Mouse (Mus musculus): ENCODE data around the gene Cngb1.
A peak's percentile ranks its signal among the peaks of the same experiment; 100 is the strongest.
"Not testable (repeated sequence)": the region's sequence is repeated elsewhere in the genome, so short reads cannot be mapped to it uniquely, and the experiment has no call there.

The Cngb1 gene

GRCm38 (mm10) chr8:95247277-95247676, 59.1 kb downstream of the Cngb1 start:
- DNase-seq (ENCODE audit: extremely low spot score) = no peak

- DNase-seq (ENCODE audit: extremely low spot score) = no peak
Observed at GRCm38 (mm10) chr8:95245180-95245579, 61.2 kb downstream of the Cngb1 start.

GRCm38 (mm10) chr8:95243853-95244252, 62.5 kb downstream of the Cngb1 start:
- no peak for DNase-seq (ENCODE audit: extremely low spot score)

GRCm38 (mm10) chr8:95242826-95243571, 63.4 kb downstream of the Cngb1 start:
- no peak for DNase-seq (ENCODE audit: extremely low spot score)

- no peak for DNase-seq (ENCODE audit: extremely low spot score)
Observed at GRCm38 (mm10) chr8:95242099-95242825, 64.1 kb downstream of the Cngb1 start.

- peak; percentile 61 for DNase-seq (ENCODE audit: extremely low spot score)
Observed at GRCm38 (mm10) chr8:95235683-95236082, 70.7 kb downstream of the Cngb1 start.

GRCm38 (mm10) chr8:95230086-95230485, 76.3 kb downstream of the Cngb1 start:
- DNase-seq (ENCODE audit: extremely low spot score) = not testable (repeated sequence)

GRCm38 (mm10) chr8:95227151-95227468, 79.3 kb downstream of the Cngb1 start:
- DNase-seq (ENCODE audit: extremely low spot score) = no peak

DNA sequence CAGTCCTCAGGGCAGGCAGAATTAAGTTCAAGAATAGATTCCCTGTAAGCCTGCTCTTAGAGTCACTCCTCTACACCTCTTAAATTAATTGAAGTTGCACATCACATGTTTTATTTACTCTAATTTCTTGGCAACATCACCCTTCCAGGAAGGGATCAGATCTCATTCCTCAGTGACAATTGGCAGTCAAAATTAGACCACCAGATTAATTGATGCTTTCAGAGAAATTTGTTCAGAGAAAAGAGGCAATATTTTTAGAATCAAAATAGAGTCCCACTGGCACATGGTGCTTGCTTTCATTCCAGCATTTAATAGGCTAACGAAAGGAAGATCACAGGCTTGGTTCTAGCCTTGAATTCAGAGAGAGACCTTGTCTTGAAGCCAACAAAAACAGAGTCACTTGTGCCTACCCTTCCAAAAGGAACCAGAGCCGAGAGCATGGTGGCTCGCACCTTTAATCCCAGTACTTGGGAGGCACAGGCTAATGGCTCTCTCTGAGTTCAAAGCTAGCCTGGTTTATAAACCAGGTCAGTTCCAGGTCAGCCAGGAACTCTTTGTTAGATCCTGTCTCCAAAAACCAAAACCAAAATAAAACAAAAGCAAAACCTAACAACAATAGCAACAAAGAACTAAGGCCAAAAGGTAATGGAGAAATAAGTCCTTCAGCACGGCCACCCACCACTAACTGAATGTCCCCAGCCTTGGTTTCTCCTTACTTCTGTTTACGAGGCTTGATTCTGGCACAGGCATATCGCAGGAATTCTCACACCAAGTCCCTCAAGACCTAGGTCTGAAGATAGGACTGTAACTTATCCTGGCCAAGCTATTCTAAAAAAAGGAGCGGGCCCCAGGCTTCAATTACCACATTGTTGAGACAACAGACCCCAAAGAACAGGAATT, 79.9 kb downstream of the Cngb1 start:
- no peak for DNase-seq (ENCODE audit: extremely low spot score)

- DNase-seq (ENCODE audit: extremely low spot score) = no peak
Observed at GRCm38 (mm10) chr8:95223969-95224368, 82.4 kb downstream of the Cngb1 start.

GRCm38 (mm10) chr8:95221045-95221444, 85.3 kb downstream of the Cngb1 start:
- DNase-seq (ENCODE audit: extremely low spot score) = no peak

DNA sequence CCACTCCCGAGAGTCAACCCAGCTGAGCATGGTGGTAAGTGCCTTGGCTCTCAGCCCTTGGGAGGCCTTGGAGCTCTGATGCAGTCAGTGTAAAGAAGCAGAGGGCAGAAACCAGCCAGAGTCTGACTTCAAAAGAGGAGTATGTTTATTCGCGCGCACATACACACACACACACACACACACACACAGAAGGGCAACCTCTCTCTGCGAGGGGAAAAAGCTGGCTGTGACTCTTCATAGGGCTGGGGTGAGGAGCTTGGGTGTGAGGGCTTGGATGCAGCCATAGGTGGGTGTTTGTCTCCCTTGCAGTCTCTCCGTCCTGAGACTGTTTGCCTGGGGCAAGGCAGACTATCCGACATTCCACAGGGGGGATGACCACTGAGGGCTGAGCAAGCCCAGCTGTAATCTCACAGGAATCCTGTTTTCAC, 85.8 kb downstream of the Cngb1 start:
- peak; percentile 19 for DNase-seq (ENCODE audit: extremely low spot score)

DNA sequence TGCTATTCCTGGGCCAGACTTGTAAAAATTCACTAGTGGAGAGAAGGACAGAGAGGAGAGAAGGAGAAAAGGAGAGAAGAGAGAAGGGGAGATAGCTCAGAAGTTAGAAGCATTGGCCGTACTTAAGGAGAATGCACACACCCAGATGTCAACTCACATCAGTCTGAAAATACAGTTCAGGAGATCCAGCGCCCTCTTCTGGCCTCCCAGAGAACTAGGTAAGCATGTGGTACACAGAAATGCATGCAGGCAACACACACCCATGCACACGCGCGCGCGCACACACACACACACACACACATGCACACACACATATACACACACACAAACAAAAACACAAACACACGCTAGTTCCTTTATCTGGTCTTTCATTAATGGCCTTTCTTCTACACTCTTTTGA, 86.8 kb downstream of the Cngb1 start:
- DNase-seq (ENCODE audit: extremely low spot score) = no peak

DNA sequence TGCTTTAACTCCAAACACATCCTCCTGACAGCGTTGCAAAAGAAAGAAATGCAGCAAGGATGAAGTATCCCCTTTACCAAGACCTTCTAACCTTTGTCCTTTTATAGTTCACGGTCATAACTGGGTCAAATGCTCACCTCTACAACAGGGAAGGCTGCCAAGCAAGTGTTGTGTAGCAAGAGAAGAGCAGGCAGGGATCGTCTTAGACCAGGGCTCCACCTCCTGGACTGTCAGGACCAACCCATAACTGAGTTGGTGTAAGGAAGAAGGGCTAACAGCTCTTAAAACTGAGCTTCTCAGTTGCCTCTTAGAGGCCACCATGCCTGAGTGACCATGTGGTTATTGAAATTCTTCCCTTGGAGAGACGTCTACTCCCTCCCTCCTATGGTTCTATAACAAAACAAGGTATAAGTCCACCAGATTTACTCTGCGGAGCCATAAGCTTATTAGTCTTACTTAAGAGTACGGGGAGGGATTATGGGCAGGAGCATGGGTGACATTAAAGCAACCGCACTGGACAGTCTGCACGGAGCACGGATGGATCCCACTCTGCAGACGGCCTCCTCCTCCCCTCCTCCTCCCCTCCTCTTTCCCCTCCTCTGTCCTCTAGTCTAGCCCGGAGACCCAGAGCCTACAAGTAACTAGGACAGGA, 90.5 kb downstream of the Cngb1 start:
- DNase-seq (ENCODE audit: extremely low spot score) = no peak

DNA sequence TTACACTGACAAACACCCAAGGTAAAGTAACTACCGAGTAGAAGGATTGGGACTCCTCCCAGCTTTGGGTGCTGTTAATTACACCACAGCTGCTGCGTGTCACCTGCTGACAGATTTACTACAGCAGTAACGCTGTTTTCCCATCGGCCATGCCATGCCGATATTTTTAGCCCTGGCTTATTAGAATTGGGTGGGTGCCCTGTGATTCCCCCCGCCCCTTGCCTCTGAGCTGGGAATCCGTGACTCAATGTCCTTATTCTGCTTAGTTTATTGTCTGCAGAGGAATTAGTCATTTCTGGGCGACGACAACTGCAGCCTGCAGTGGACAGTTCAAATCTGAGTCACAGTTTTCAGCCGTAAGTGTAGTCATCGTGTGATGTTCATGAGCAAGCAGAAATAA, 96.5 kb downstream of the Cngb1 start:
- no peak for DNase-seq (ENCODE audit: extremely low spot score)

- DNase-seq (ENCODE audit: extremely low spot score) = no peak
Observed at GRCm38 (mm10) chr8:95205946-95206345, 100.4 kb downstream of the Cngb1 start.

GRCm38 (mm10) chr8:95204039-95204380, 102.4 kb downstream of the Cngb1 start:
- peak; percentile 72 for DNase-seq (ENCODE audit: extremely low spot score)

GRCm38 (mm10) chr8:95203326-95204038, 102.9 kb downstream of the Cngb1 start:
- DNase-seq (ENCODE audit: extremely low spot score) = no peak

GRCm38 (mm10) chr8:95202649-95203275, 103.6 kb downstream of the Cngb1 start, which contains the start of gene Kifc3:
Kifc3 (minus strand) TSS chr8:95202812.
- no peak for DNase-seq (ENCODE audit: extremely low spot score)

DNA sequence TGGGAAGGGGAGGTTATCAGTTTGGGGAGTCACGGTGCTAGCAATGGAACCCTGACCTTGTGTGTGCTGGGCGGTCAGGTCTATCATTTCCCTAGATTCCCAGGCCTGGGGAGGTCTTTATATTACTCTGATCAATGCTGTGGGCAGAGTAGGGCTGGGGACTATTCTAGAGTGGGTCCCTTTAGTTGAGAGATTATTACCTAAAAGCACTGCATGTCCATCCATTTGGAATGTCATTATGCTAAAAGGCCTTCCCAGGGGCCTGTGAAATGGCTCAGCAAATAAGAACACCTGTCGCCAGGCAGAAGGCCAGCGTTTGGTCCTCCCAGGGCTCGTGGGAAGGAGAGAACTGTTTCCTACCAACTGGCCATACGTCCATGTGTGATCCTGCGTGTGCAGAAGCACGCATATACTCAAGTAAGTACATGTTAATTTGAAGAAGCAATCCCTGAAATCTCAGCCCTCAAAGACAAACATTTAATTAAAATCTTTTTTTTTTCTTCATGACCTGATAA, 104.3 kb downstream of the Cngb1 start:
- DNase-seq (ENCODE audit: extremely low spot score) = no peak

DNA sequence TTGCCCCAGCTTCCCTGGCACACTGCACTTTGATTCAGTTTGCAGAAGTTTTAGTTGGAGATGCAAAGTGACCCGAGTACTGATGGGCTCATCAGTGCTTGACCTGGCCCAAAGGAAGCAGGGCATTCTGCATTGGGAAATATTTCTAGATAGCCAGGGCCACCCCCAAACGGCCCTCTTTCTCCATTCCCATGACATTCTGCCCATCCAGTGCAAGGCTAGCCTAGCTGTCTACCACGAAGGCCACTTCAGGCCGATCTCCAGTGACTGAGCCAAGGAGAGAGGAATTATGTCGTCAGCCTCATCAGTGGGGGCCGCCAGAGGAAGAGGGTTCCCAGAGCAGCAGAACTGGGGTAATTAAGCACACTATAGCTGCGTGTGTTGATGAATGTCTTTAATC, 104.9 kb downstream of the Cngb1 start:
- DNase-seq (ENCODE audit: extremely low spot score) = no peak

All from embryo, embryonic 9.5 days (tissue).